Mouse (Mus musculus): ENCODE measurements around the gene Lbh. TPM values are rescaled to one million over a fixed set of nuclear protein-coding genes. Genes with fewer than 3 reads are reported as not detected.

Gene Lbh
- polyA plus RNA-seq, 1 experiment: 99.3 TPM

GRCm38 (mm10) chr17:72918571-72919541 lies 751 bp downstream of the Lbh start:
- WGBS: under 1% methylated on average over 54 of the region's 54 CpGs
- Histone ChIP-seq H3K27ac (ENCODE audit: insufficient read depth, low read depth, low read length) (peak overlapping the region; percentile 74), H3K4me1 (ENCODE audit: control insufficient read depth, insufficient read depth, low read length) (peaks cover 21% of the 10 kb centered on the region), H3K4me3 (ENCODE audit: insufficient read depth, low read depth, low read length) (peak overlapping the region; percentile 64)
- TF ChIP-seq CTCF (IDR thresholded peaks at IDR 0.05; ENCODE audit: insufficient read depth, low read depth, low read length): no peak
- TF ChIP-seq POLR2A (IDR thresholded peaks at IDR 0.05; ENCODE audit: insufficient read depth, low read depth, low read length): no peak

GRCm38 (mm10) chr17:72919641-72920040 lies 1.5 kb downstream of the Lbh start:
- no peak for TF ChIP-seq POLR2A (IDR thresholded peaks at IDR 0.05; ENCODE audit: insufficient read depth, low read depth, low read length)
- no peak for TF ChIP-seq CTCF (IDR thresholded peaks at IDR 0.05; ENCODE audit: insufficient read depth, low read depth, low read length)
- WGBS: 27% methylated on average over 3 of the region's 3 CpGs
- Histone ChIP-seq H3K4me1 (ENCODE audit: control insufficient read depth, insufficient read depth, low read length) (peaks cover 24% of the 10 kb centered on the region), H3K4me3 (ENCODE audit: insufficient read depth, low read depth, low read length) (peak overlapping the region; percentile 64), H3K27ac (ENCODE audit: insufficient read depth, low read depth, low read length) (0 out of 2 replicates have a peak overlapping the region, but pooled peaks have one; percentile 74)

- 29% methylated on average over 2 of the region's 2 CpGs for WGBS
- Histone ChIP-seq H3K4me3 (ENCODE audit: insufficient read depth, low read depth, low read length) (no peak overlapping the region), H3K27ac (ENCODE audit: insufficient read depth, low read depth, low read length) (no peak overlapping the region), H3K4me1 (ENCODE audit: control insufficient read depth, insufficient read depth, low read length) (peaks cover 30% of the 10 kb centered on the region)
- TF ChIP-seq CTCF (IDR thresholded peaks at IDR 0.05; ENCODE audit: insufficient read depth, low read depth, low read length) (no peak), POLR2A (IDR thresholded peaks at IDR 0.05; ENCODE audit: insufficient read depth, low read depth, low read length) (no peak)
Observed at GRCm38 (mm10) chr17:72920430-72920829, 2.3 kb downstream of the Lbh start.

- no peak overlapping the region for H3K27ac ChIP-seq (ENCODE audit: insufficient read depth, low read depth, low read length)
- H3K4me3 ChIP-seq (ENCODE audit: insufficient read depth, low read depth, low read length): no peak overlapping the region
- peaks cover 36% of the 10 kb centered on the region for H3K4me1 ChIP-seq (ENCODE audit: control insufficient read depth, insufficient read depth, low read length)
- 61% methylated on average over 9 of the region's 9 CpGs for WGBS
- TF ChIP-seq CTCF (IDR thresholded peaks at IDR 0.05; ENCODE audit: insufficient read depth, low read depth, low read length): no peak
- TF ChIP-seq POLR2A (IDR thresholded peaks at IDR 0.05; ENCODE audit: insufficient read depth, low read depth, low read length): no peak
Observed at GRCm38 (mm10) chr17:72920971-72921370, 2.9 kb downstream of the Lbh start.

GRCm38 (mm10) chr17:72922206-72922605 lies 4.1 kb downstream of the Lbh start:
- no peak for TF ChIP-seq POLR2A (IDR thresholded peaks at IDR 0.05; ENCODE audit: insufficient read depth, low read depth, low read length)
- no peak for TF ChIP-seq CTCF (IDR thresholded peaks at IDR 0.05; ENCODE audit: insufficient read depth, low read depth, low read length)
- Histone ChIP-seq H3K4me1 (ENCODE audit: control insufficient read depth, insufficient read depth, low read length) (peaks cover 41% of the 10 kb centered on the region), H3K4me3 (ENCODE audit: insufficient read depth, low read depth, low read length) (no peak overlapping the region), H3K27ac (ENCODE audit: insufficient read depth, low read depth, low read length) (0 out of 2 replicates have a peak overlapping the region, but pooled peaks have one; percentile 9)
- 68% methylated on average over 5 of the region's 5 CpGs for WGBS

- Histone ChIP-seq H3K4me3 (ENCODE audit: insufficient read depth, low read depth, low read length) (no peak overlapping the region), H3K27ac (ENCODE audit: insufficient read depth, low read depth, low read length) (0 out of 2 replicates have a peak overlapping the region, but pooled peaks have one; percentile 41), H3K4me1 (ENCODE audit: control insufficient read depth, insufficient read depth, low read length) (peaks cover 35% of the 10 kb centered on the region)
- TF ChIP-seq POLR2A (IDR thresholded peaks at IDR 0.05; ENCODE audit: insufficient read depth, low read depth, low read length): no peak
- TF ChIP-seq CTCF (IDR thresholded peaks at IDR 0.05; ENCODE audit: insufficient read depth, low read depth, low read length): no peak
- 81% methylated on average over 4 of the region's 4 CpGs for WGBS
Observed at GRCm38 (mm10) chr17:72923283-72923682, 5.2 kb downstream of the Lbh start.

GRCm38 (mm10) chr17:72924295-72924694 lies 6.2 kb downstream of the Lbh start:
- peaks cover 35% of the 10 kb centered on the region for H3K4me1 ChIP-seq (ENCODE audit: control insufficient read depth, insufficient read depth, low read length)
- peak overlapping the region; percentile 41; the same call in 1 of the 2 replicates for H3K27ac ChIP-seq (ENCODE audit: insufficient read depth, low read depth, low read length)
- no peak for TF ChIP-seq CTCF (IDR thresholded peaks at IDR 0.05; ENCODE audit: insufficient read depth, low read depth, low read length)
- TF ChIP-seq POLR2A (IDR thresholded peaks at IDR 0.05; ENCODE audit: insufficient read depth, low read depth, low read length): no peak
- WGBS: 22% methylated on average over 8 of the region's 8 CpGs
- no peak overlapping the region for H3K4me3 ChIP-seq (ENCODE audit: insufficient read depth, low read depth, low read length)

GRCm38 (mm10) chr17:72925111-72925510 lies 7.0 kb downstream of the Lbh start:
- H3K4me1 ChIP-seq (ENCODE audit: control insufficient read depth, insufficient read depth, low read length): peaks cover 35% of the 10 kb centered on the region
- no peak overlapping the region for H3K4me3 ChIP-seq (ENCODE audit: insufficient read depth, low read depth, low read length)
- peak overlapping the region; percentile 71 for H3K27ac ChIP-seq (ENCODE audit: insufficient read depth, low read depth, low read length)
- TF ChIP-seq CTCF (IDR thresholded peaks at IDR 0.05; ENCODE audit: insufficient read depth, low read depth, low read length): no peak
- TF ChIP-seq POLR2A (IDR thresholded peaks at IDR 0.05; ENCODE audit: insufficient read depth, low read depth, low read length): no peak
- WGBS: 76% methylated on average over 6 of the region's 6 CpGs
